Mouse (Mus musculus) midbrain, embryonic 12.5 days (tissue): ENCODE results near the gene Tmprss5. TPM values are rescaled to one million over a fixed set of nuclear protein-coding genes. Genes with fewer than 3 reads are reported as not detected.

Experiments
- ATAC-seq: fragments of 200-750 bp; cut with Nextera tagmentation; 2 replicates; pipeline ENCODE4 v1.8.0; 2017; ENCODE audit warnings: low read depth, moderate TSS enrichment, moderate library complexity; ENCODE audit not compliant: low FRiP score
- H3K27ac ChIP-seq: fragments of 300-500 bp; sonication (generic); replicated peaks from 2 replicates; pipeline ENCODE4 v1.5.1; 2016; ENCODE audit warnings: mild to moderate bottlenecking
- H3K27me3 ChIP-seq: fragments of 300-500 bp; sonication (generic); 2 replicates; pipeline ENCODE4 v1.6.1; 2016; ENCODE audit warnings: mild to moderate bottlenecking
- H3K36me3 ChIP-seq: fragments of 300-500 bp; sonication (generic); 2 replicates; pipeline ENCODE4 v1.6.1; 2016
- H3K4me1 ChIP-seq: fragments of 300-500 bp; sonication (generic); 2 replicates; pipeline ENCODE4 v1.6.1; 2016
- H3K4me2 ChIP-seq: fragments of 300-500 bp; sonication (generic); replicated peaks from 2 replicates; pipeline ENCODE4 v1.6.1; 2016; ENCODE audit warnings: mild to moderate bottlenecking, moderate library complexity
- H3K4me3 ChIP-seq: fragments of 300-500 bp; sonication (generic); 2 replicates; pipeline ENCODE4 v1.5.1; 2016; ENCODE audit warnings: mild to moderate bottlenecking
- H3K9ac ChIP-seq: fragments of 300-500 bp; sonication (generic); replicated peaks from 2 replicates; pipeline ENCODE4 v1.6.1; 2016; ENCODE audit warnings: mild to moderate bottlenecking, moderate library complexity
- H3K9me3 ChIP-seq: fragments of 300-500 bp; sonication (generic); 2 replicates; pipeline ENCODE4 v1.6.1; 2016; ENCODE audit warnings: mild to moderate bottlenecking
- WGBS: fragments of 180-500 bp; shearing (Covaris S2); methylation state at CpG from one replicate; pipeline ENCODE4 v1.1.7; 2016; 5-methylcytosine and 5-hydroxymethylcytosine counted together
- polyA plus RNA-seq: library from polyadenylated mRNA; unstranded; fragments of >200 nt; fragmentation: Nextera tagmentation; extraction: Ambion mirVana; gene quantifications from 2 replicates; pipeline ENCODE4 v1.2.1, GENCODE M21; 2016

The Tmprss5 gene
- polyA plus RNA-seq: 1.7 and 1.9 TPM in 2 replicates

DNA sequence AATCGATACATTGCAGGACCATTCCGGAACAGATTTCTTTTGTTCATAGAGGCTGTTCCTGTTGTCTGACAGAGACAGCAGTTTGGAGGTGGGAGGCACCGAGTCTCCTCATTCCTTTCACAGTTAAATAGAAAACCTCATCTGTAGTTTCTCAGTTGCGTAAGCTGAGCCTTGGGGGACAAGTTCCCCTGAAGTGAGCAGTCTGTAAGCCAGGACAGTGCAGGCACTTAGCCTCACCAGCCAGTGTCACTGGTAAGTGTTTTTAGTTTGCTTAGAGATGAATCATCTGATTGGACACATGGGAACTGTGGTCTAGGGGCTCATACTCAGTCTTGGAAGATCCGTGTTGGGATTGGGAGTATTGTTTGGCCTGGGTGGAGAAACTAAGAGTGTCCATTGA, at the start of gene Tmprss5:
Gene Tmprss5, plus strand, starts transcription at position 154 of the 400 bp plus-strand sequence.
- Histone ChIP-seq H3K9ac (no peak within 1 kb of the TSS), H3K4me3 (no peak within 1 kb of the TSS), H3K9me3 (no peaks in the 10 kb centered on the region), H3K36me3 (peaks cover 40% of the 10 kb centered on the region), H3K27ac (no peak within 1 kb of the TSS), H3K4me1 (0 out of 2 replicates have a peak, but pooled peaks cover 4% of the 10 kb centered on the region), H3K4me2 (no peak within 1 kb of the TSS), H3K27me3 (no peaks in the 10 kb centered on the region)
- WGBS: 60% methylated on average over 5 of the region's 5 CpGs
- no peak for ATAC-seq

DNA sequence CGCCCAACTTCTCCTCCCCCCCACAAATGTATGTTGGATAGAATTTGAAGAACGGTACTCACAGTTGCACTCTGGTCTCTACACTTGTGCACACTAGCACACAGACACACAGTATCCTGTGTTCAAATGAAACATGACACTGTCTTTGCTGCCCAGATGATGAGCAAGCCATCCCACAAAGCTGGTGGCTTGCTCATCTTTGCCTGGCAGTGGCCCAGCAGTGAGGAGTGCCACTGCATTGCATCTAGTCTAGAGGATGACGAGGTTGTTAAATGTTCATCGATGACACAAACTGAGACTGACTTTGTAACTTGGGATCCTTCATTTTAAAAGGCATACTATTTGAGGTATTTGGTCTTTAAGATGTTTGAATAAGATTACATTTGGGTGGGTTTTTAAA, 46.3 kb upstream of the Tmprss5 start:
- Histone ChIP-seq H3K4me3 (no peak overlapping the region), H3K4me2 (no peak overlapping the region), H3K4me1 (no peaks in the 10 kb centered on the region), H3K9me3 (no peaks in the 10 kb centered on the region), H3K36me3 (peaks cover 83% of the 10 kb centered on the region), H3K27me3 (no peaks in the 10 kb centered on the region), H3K27ac (no peak overlapping the region), H3K9ac (no peak overlapping the region)
- 97% methylated on average over 4 of the region's 4 CpGs for WGBS
- no peak for ATAC-seq

DNA sequence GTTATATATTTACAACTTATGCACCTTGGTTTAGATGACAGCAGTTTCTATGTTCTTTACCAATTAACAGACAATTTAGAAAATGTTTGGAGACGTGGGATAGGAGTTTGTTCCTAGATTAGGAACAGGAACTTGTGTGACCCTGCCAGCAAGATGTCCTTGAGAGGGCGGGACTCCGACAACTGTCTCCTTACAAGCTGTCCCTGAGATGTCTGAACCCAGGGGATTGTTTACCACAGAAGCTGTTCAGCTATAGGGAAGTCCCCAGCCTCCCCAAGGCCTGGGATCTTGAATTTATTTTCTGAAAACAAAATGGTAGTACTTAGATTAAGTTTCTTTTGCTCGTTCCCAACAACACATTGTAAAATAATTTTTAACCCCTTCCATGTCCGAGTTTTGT, 30.2 kb upstream of the Tmprss5 start:
- Histone ChIP-seq H3K27ac (no peak overlapping the region), H3K36me3 (no peaks in the 10 kb centered on the region)
- 84% methylated on average over 5 of the region's 5 CpGs for WGBS

DNA sequence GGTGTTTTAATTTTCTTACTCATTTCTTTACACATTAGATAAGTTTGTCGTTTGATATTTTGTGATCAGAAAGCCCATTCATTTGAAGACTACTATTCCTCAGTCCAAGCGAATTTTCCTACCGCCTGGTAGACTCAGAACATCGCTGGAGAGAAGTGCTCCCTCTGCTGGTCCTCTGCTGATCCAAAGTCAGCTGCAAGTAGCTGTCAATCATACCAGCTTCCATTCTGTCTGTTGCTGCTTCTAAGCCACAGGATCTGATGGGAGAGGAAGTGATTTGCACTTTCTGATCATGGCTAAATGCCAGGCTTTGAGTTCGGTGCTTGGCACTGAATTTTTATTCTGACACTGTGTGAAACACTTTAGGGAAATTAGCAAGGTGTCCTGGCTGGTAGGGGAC, 29.7 kb upstream of the Tmprss5 start:
- WGBS: 18% methylated on average over 5 of the region's 5 CpGs
- no peak overlapping the region for H3K4me2 ChIP-seq
- ATAC-seq: no peak
- H3K36me3 ChIP-seq: no peaks in the 10 kb centered on the region
- H3K4me1 ChIP-seq: peaks cover 4% of the 10 kb centered on the region
- no peak overlapping the region for H3K9ac ChIP-seq
- H3K4me3 ChIP-seq: no peak overlapping the region
- H3K9me3 ChIP-seq: no peaks in the 10 kb centered on the region
- H3K27me3 ChIP-seq: no peaks in the 10 kb centered on the region
- no peak overlapping the region for H3K27ac ChIP-seq

More for the DNA sequence above, 30.2 kb upstream of the Tmprss5 start:
- no peak overlapping the region for H3K4me3 ChIP-seq
- H3K9me3 ChIP-seq: no peaks in the 10 kb centered on the region
- no peak overlapping the region for H3K4me2 ChIP-seq
- no peaks in the 10 kb centered on the region; the same call in 1 of the 2 replicates for H3K4me1 ChIP-seq
- no peak overlapping the region for H3K9ac ChIP-seq
- no peak for ATAC-seq
- H3K27me3 ChIP-seq: no peaks in the 10 kb centered on the region

DNA sequence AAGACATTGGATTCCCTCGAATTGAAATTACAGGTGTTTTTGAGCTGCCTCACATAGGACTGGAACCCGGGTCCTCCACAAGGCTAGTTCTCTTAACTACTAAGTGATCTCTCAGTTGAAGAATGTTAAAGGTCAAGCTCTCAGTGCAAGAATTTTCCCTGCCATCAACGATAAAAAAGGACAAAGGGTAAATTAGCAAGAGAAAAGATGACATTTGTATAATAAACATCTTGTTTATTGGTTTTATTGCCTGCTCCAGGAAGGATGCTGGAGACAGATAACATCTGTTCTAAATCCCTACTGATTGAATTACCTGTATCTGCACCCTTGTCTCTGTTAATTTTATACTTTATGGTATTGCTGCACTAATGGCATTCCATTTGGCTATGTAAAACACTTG, 27.0 kb upstream of the Tmprss5 start:
- WGBS: 85% methylated on average over 3 of the region's 3 CpGs
- Histone ChIP-seq H3K27ac (no peak overlapping the region), H3K9me3 (no peaks in the 10 kb centered on the region), H3K36me3 (peaks cover 9% of the 10 kb centered on the region; the same call in 1 of the 2 replicates), H3K4me3 (no peak overlapping the region), H3K4me1 (peaks cover 10% of the 10 kb centered on the region), H3K4me2 (no peak overlapping the region), H3K9ac (no peak overlapping the region), H3K27me3 (no peaks in the 10 kb centered on the region)
- no peak for ATAC-seq

DNA sequence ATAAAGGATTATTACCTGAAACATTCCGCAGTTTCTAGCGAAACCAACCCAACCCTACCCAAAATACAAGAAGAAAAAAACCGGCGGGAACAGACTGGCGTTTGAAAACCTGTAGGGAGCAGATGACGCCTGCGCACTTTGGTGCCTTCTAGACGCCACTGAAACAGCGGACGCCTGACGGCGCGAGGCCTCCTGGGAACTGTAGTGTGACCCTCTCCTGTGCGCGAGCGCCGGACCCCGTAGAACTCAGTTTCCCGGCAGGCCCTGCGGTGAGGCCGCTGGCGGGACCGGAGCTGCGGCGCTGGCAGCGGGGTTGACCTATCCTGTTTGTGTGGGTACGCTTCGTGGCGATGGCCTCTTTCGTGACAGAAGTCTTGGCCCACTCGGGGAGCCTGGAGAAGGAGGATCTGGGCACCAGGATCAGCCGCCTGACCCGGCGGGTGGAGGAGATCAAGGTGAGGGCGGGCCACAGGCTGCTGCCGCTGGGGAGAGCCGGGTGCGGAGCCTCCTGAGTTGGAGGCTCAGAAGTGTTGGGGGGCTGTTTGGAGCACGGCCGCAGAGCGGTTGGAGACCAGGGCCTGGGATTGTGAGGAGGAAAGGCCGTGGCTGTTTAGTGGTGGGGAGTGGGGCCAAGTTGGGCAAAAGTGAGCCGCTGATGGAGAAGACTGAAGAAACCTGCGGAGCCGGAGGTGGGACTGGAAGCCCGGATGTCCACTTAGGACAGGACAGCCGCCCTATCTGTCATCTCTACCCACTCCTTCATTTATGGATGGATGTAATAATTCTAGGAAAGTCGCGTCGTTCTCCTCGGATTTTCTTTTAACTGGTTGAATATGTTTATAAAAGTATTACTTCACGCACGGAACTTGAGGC, 25.5 kb upstream of the Tmprss5 start, which contains the start of gene Zw10:
Gene Zw10, plus strand, starts transcription at position 281 of the 873 bp plus-strand sequence.
- Histone ChIP-seq H3K4me3 (peak within 1 kb of the TSS; percentile 79), H3K27ac (no peak within 1 kb of the TSS; the same call in 1 of the 2 replicates), H3K4me1 (peaks cover 10% of the 10 kb centered on the region), H3K27me3 (no peaks in the 10 kb centered on the region), H3K9ac (peak within 1 kb of the TSS; percentile 80), H3K9me3 (no peaks in the 10 kb centered on the region), H3K4me2 (peak within 1 kb of the TSS; percentile 69), H3K36me3 (peaks cover 21% of the 10 kb centered on the region)
- under 1% methylated on average over 53 of the region's 53 CpGs for WGBS
- ATAC-seq: peak; percentile 99

DNA sequence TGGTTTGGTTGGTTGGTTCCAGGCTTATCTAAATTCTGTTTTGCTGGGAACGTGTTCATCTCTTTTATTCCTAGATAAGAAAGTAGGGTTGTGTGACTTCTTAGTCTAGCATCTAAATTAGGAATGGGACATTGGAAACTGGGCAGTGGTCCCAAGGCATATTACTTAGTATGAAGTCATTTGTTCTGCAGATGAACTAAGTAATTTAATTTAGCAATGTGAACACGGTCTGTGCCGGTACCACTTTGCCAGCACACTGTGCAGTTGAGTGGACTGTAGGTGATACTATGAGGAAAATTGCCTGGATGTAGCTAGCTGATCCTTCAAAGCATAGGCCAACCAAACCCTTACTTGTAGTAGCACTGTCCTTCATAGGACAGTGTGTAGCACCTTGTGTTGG, 4.2 kb upstream of the Tmprss5 start:
- Histone ChIP-seq H3K9me3 (no peaks in the 10 kb centered on the region), H3K9ac (no peak overlapping the region), H3K27ac (no peak overlapping the region), H3K4me3 (no peak overlapping the region), H3K4me2 (no peak overlapping the region), H3K36me3 (peaks cover 79% of the 10 kb centered on the region), H3K4me1 (no peaks in the 10 kb centered on the region), H3K27me3 (no peaks in the 10 kb centered on the region)
- ATAC-seq: no peak
- WGBS: 94% methylated on average over 3 of the region's 3 CpGs

DNA sequence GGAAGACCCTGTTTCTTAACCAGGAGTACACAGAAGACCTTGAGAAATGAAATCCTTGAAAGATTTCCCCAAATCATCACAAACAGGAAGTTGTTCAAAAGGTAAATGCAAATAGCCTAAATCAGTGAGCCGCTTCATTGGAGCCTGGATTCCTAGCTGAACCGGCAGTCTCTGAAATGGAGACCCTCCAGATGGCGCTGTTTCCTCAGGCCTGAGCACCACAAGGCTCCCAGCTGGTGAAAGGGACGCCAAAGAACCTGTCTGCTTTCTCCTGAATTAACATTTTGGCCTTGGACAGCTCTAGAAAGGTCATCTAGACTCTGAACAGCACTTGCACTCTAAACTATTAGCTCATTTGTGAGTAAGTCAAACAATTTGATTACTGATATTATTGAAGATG, 501 bp downstream of the Tmprss5 start:
- H3K9me3 ChIP-seq: no peaks in the 10 kb centered on the region
- WGBS: 8% methylated on average over 4 of the region's 4 CpGs
- H3K4me1 ChIP-seq: 0 out of 2 replicates have a peak, but pooled peaks cover 4% of the 10 kb centered on the region
- no peaks in the 10 kb centered on the region for H3K27me3 ChIP-seq
- no peak overlapping the region for H3K27ac ChIP-seq
- H3K36me3 ChIP-seq: peaks cover 37% of the 10 kb centered on the region
- H3K9ac ChIP-seq: no peak overlapping the region
- ATAC-seq: no peak
- no peak overlapping the region for H3K4me3 ChIP-seq
- H3K4me2 ChIP-seq: no peak overlapping the region

DNA sequence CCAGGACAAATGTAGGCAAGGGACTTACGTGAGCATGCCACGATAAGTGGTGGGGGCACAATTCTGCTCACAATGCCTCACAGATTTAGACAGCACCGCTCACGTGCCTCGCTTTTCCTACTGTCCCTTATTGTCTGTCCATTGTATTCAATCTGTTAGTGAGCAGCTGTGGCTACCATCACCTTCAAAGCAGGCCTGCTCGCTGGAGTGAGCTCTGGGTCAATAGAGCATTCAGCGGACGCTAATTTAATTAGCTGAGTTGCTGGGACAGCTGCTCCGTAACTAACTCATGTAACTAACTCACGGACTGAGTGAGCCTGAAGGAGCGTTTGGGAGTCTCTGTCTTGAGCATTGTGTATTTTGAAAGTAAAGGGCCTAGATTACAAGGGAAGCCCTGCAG, 6.3 kb downstream of the Tmprss5 start:
- H3K4me3 ChIP-seq: no peak overlapping the region
- no peak overlapping the region for H3K27ac ChIP-seq
- peaks cover 13% of the 10 kb centered on the region for H3K4me1 ChIP-seq
- H3K27me3 ChIP-seq: 0 out of 2 replicates have a peak, but pooled peaks cover 3% of the 10 kb centered on the region
- 14% methylated on average over 11 of the region's 11 CpGs for WGBS
- no peak overlapping the region for H3K9ac ChIP-seq
- ATAC-seq: peak; percentile 56; the same call in 1 of the 2 replicates
- H3K9me3 ChIP-seq: no peaks in the 10 kb centered on the region
- H3K36me3 ChIP-seq: no peaks in the 10 kb centered on the region
- no peak overlapping the region for H3K4me2 ChIP-seq

DNA sequence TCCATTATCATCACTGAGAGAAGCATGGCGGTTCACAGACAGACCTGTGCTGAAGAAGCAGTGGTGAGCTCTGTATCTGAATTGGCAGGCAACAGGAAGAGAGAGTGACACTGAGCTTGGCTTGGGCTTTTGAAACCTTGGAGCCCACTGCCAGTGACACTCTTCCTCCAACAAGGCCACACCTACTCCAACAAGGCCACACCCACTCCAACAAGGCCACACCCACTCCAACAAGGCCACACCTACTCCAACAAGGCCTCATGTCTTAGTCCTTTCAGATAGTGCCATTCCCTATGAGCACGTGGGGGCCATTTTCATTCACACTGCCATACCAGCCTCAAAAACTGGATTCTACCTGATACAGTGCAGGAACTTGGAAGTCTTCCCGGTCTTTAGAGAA, 17.8 kb downstream of the Tmprss5 start:
- WGBS: 97% methylated on average over 3 of the region's 3 CpGs
- Histone ChIP-seq H3K4me2 (no peak overlapping the region), H3K4me3 (no peak overlapping the region), H3K9me3 (0 out of 2 replicates have a peak, but pooled peaks cover 3% of the 10 kb centered on the region), H3K27ac (no peak overlapping the region), H3K9ac (no peak overlapping the region), H3K27me3 (no peaks in the 10 kb centered on the region), H3K36me3 (no peaks in the 10 kb centered on the region), H3K4me1 (peaks cover 12% of the 10 kb centered on the region)
- ATAC-seq: no peak

DNA sequence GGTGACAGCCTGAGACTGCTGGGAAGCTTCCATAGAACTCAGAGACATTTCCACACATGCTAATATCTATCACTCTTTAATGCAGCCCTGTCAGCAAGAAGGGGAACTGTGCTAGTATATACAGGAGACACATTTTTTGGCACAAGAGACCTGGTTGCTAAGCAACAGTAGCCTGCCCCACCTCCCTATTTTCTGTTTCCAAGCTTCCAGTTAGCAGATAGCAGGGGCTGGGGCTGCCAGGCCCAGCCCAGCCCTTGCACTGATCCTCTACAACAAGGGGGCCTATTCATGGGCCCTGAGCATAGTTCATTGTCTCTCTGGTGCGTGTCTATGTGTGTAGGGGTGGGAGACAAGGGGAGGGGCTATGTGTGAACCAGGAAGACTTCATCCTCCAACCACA, 21.3 kb downstream of the Tmprss5 start:
- no peak overlapping the region for H3K9ac ChIP-seq
- H3K4me3 ChIP-seq: no peak overlapping the region
- 31% methylated on average over 1 of the region's 1 CpGs for WGBS
- no peak overlapping the region for H3K4me2 ChIP-seq
- H3K27me3 ChIP-seq: no peaks in the 10 kb centered on the region
- no peaks in the 10 kb centered on the region for H3K36me3 ChIP-seq
- 0 out of 2 replicates have a peak overlapping the region, but pooled peaks have one; percentile 46 for H3K27ac ChIP-seq
- peaks cover 12% of the 10 kb centered on the region for H3K4me1 ChIP-seq
- H3K9me3 ChIP-seq: 0 out of 2 replicates have a peak, but pooled peaks cover 3% of the 10 kb centered on the region
- ATAC-seq: peak; percentile 97

DNA sequence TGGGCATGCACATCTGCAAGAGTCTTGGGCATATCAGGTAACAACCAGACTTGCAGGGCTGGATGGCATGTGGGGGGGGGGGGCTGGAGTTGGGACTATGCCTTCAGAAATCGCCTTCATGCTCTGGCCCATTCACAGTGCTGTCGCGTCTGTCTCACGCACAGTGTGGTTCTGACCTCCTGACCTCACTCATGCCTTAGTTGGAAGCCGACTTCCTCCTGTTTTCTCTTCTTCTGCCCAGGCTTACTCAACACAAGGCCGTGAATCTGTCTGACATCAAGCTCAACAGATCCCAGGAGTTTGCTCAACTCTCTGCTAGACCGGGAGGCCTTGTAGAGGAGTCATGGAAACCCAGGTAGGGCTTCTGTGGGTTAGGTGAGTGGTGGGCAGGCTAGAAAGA, 28.0 kb downstream of the Tmprss5 start:
- H3K36me3 ChIP-seq: no peaks in the 10 kb centered on the region
- no peak overlapping the region for H3K4me3 ChIP-seq
- H3K9me3 ChIP-seq: no peaks in the 10 kb centered on the region
- no peaks in the 10 kb centered on the region for H3K27me3 ChIP-seq
- peaks cover 8% of the 10 kb centered on the region for H3K4me1 ChIP-seq
- H3K4me2 ChIP-seq: no peak overlapping the region
- no peak overlapping the region for H3K27ac ChIP-seq
- no peak for ATAC-seq
- 55% methylated on average over 7 of the region's 7 CpGs for WGBS
- H3K9ac ChIP-seq: no peak overlapping the region
